Mouse (Mus musculus): ENCODE measurements at regions not wholly inside any gene's neighbourhood (a gene's known extent, or its start where the extent isn't known, plus 50 kb on each side); places are given as distances from the start of the nearest gene placed in this dataset.

DNA sequence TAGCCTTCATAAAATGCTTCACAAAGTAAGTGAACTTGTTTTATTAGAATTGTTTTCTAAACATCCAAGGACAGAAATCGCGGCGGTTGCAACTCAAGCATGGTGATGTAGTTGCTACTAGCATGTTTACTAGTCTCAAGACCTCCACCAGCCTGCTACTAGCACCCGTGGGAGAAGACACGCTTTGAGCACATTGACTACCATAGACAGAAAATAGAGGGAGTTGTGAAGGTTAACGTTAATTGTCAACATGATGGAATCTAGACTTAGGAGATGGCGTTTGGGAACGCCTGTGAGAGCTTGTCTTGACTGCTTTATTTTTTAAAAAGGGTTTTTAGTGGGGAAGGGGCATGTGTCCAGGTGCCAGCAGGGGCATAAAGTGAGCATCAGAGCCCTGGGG, 318.2 kb downstream of the Rps29 start:
- no peak for ATAC-seq (ENCODE audit: low FRiP score, low TSS enrichment)
- Histone ChIP-seq H3K36me3 (ENCODE audit: insufficient read depth, low read length) (no peaks in the 10 kb centered on the region), H3K4me1 (ENCODE audit: insufficient read depth, low read length) (no peaks in the 10 kb centered on the region), H3K9ac (replicated peaks; ENCODE audit: low read length) (no peak overlapping the region), H3K27ac (ENCODE audit: low read length) (no peak overlapping the region), H3K27me3 (ENCODE audit: insufficient read depth, low read length) (no peaks in the 10 kb centered on the region), H3K4me2 (replicated peaks; ENCODE audit: low read depth, low read length) (no peak overlapping the region), H3K4me3 (ENCODE audit: low read length) (no peak overlapping the region), H3K9me3 (ENCODE audit: low read length) (no peaks in the 10 kb centered on the region)
- WGBS, result 94% methylated on average over 8 of the region's 8 CpGs

DNA sequence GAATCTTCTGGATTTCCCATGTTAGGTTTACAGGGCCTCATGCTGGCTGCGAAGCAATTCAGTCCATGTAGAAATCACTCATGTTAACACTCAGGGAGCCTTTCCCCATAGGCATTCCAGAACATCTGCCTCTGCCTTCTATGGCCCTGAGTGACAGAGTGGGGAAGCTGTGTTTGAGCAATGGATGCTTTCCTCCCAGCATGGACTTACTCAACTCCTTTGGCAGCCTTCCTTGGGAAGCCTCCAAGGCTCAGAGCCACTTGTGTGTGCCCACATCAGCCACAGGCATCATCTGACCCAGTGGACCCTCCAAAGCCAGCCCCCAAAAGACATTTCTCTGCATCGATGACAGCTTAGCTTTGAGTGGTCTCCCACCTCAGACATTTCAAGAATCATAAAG, 318.8 kb downstream of the Rps29 start:
- no peaks in the 10 kb centered on the region for H3K4me1 ChIP-seq (ENCODE audit: insufficient read depth, low read length)
- WGBS, result 90% methylated on average over 2 of the region's 2 CpGs
- no peaks in the 10 kb centered on the region for H3K27me3 ChIP-seq (ENCODE audit: insufficient read depth, low read length)
- H3K4me3 ChIP-seq (ENCODE audit: low read length), result no peak overlapping the region
- H3K27ac ChIP-seq (ENCODE audit: low read length), result no peak overlapping the region
- H3K4me2 ChIP-seq (replicated peaks; ENCODE audit: low read depth, low read length), result no peak overlapping the region
- H3K9ac ChIP-seq (replicated peaks; ENCODE audit: low read length), result no peak overlapping the region
- no peak for ATAC-seq (ENCODE audit: low FRiP score, low TSS enrichment)
- H3K36me3 ChIP-seq (ENCODE audit: insufficient read depth, low read length), result no peaks in the 10 kb centered on the region
- no peaks in the 10 kb centered on the region for H3K9me3 ChIP-seq (ENCODE audit: low read length)

DNA sequence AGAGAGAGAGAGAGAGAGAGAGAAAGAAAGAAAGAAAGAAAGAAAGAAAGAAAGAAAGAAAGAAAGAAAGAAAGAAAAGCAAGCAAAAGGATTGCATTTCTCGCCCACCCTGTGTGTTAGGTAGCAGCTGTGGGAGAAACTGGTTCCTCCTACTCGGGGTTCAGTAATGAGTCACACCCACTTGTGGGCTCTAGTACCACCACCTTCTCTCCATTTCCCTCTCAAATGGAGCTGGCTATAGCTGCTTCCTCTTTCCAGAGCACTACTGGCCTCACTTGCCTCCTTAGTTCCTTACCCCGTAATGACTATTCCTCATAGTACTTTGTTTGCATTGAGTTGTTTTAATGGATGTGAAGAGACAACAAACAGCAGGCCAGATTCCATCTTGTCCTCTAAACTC, 323.0 kb downstream of the Rps29 start:
- Histone ChIP-seq H3K4me2 (replicated peaks; ENCODE audit: low read depth, low read length) (no peak overlapping the region), H3K9ac (replicated peaks; ENCODE audit: low read length) (no peak overlapping the region), H3K4me1 (ENCODE audit: insufficient read depth, low read length) (no peaks in the 10 kb centered on the region), H3K9me3 (ENCODE audit: low read length) (no peaks in the 10 kb centered on the region), H3K4me3 (ENCODE audit: low read length) (no peak overlapping the region), H3K27me3 (ENCODE audit: insufficient read depth, low read length) (no peaks in the 10 kb centered on the region), H3K36me3 (ENCODE audit: insufficient read depth, low read length) (no peaks in the 10 kb centered on the region), H3K27ac (ENCODE audit: low read length) (no peak overlapping the region)
- ATAC-seq (ENCODE audit: low FRiP score, low TSS enrichment), result no peak
- 85% methylated on average over 3 of the region's 3 CpGs for whole genome bisulfite sequencing

DNA sequence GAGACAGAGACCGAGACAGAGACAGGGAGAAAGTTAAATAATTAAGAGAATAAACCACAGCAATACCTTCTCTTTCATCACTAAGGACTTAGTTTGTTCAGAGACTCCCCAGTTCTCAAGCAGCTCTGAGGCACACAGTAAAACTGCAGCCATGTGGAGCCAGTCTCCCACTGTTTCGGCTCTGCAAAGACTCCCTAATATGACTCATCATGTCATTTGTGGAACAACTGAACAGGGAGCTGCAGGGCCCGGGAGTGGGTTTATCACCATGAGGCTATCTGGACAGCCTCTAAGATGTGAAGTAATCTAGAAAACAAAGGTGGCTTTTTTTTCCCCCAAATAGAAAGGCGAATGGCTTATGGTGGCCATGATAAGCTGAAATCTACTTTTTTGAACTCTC, 325.1 kb downstream of the Rps29 start:
- Histone ChIP-seq H3K9ac (replicated peaks; ENCODE audit: low read length) (no peak overlapping the region), H3K9me3 (ENCODE audit: low read length) (no peaks in the 10 kb centered on the region), H3K4me3 (ENCODE audit: low read length) (no peak overlapping the region), H3K4me1 (ENCODE audit: insufficient read depth, low read length) (no peaks in the 10 kb centered on the region), H3K27me3 (ENCODE audit: insufficient read depth, low read length) (no peaks in the 10 kb centered on the region), H3K36me3 (ENCODE audit: insufficient read depth, low read length) (no peaks in the 10 kb centered on the region), H3K27ac (ENCODE audit: low read length) (no peak overlapping the region), H3K4me2 (replicated peaks; ENCODE audit: low read depth, low read length) (no peak overlapping the region)
- WGBS, result 75% methylated on average over 3 of the region's 4 CpGs
- ATAC-seq (ENCODE audit: low FRiP score, low TSS enrichment), result no peak

- WGBS, result 56% methylated on average over 3 of the region's 3 CpGs
- H3K36me3 ChIP-seq (ENCODE audit: insufficient read depth, low read length), result no peaks in the 10 kb centered on the region
- no peaks in the 10 kb centered on the region for H3K27me3 ChIP-seq (ENCODE audit: insufficient read depth, low read length)
- H3K9me3 ChIP-seq (ENCODE audit: low read length), result no peaks in the 10 kb centered on the region
- no peak overlapping the region for H3K4me3 ChIP-seq (ENCODE audit: low read length)
- H3K4me1 ChIP-seq (ENCODE audit: insufficient read depth, low read length), result no peaks in the 10 kb centered on the region
- no peak overlapping the region for H3K9ac ChIP-seq (replicated peaks; ENCODE audit: low read length)
- no peak overlapping the region for H3K4me2 ChIP-seq (replicated peaks; ENCODE audit: low read depth, low read length)
- H3K27ac ChIP-seq (ENCODE audit: low read length), result no peak overlapping the region
- ATAC-seq (ENCODE audit: low FRiP score, low TSS enrichment), result no peak
Measured at GRCm38 (mm10) chr12:68829404-68829803, 329.6 kb downstream of the Rps29 start.

DNA sequence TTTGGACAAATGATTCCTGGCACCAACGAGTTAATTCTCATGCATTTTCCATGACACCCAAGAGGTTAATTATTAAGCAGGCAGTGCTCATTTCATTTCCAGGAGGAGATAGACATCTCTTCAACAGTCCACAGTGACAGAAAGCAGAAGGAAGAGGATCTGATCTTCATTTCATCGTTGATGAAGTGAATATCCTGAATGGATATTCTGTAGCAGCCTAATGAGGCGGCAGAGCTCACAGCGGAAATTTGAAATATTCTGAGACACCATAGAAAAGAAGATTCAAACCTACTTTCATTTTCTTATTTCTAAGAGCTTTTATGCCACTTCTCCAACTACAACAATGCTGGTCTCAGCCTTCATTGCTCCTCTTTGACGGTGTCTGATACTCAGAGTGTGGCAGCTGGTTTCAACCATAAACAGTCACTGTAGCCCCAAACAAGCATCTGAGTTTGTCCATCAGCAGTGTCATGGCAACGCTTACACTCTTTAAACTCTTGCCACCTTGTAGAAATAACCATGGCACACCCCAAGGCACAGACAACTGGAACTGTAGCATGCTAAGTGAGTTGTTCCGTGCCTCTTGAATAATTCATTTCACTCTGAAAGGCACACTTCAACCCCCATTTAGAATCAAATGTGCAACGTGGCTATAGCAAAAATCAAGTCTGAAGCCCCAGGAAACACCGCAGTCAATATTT, 331.3 kb downstream of the Rps29 start:
- Histone ChIP-seq H3K4me2 (replicated peaks; ENCODE audit: low read depth, low read length) (no peak overlapping the region), H3K4me1 (ENCODE audit: insufficient read depth, low read length) (no peaks in the 10 kb centered on the region), H3K36me3 (ENCODE audit: insufficient read depth, low read length) (no peaks in the 10 kb centered on the region), H3K4me3 (ENCODE audit: low read length) (no peak overlapping the region), H3K9me3 (ENCODE audit: low read length) (no peaks in the 10 kb centered on the region), H3K27ac (ENCODE audit: low read length) (no peak overlapping the region), H3K9ac (replicated peaks; ENCODE audit: low read length) (no peak overlapping the region), H3K27me3 (ENCODE audit: insufficient read depth, low read length) (no peaks in the 10 kb centered on the region)
- ATAC-seq (ENCODE audit: low FRiP score, low TSS enrichment), result no peak
- 81% methylated on average over 9 of the region's 9 CpGs for WGBS

DNA sequence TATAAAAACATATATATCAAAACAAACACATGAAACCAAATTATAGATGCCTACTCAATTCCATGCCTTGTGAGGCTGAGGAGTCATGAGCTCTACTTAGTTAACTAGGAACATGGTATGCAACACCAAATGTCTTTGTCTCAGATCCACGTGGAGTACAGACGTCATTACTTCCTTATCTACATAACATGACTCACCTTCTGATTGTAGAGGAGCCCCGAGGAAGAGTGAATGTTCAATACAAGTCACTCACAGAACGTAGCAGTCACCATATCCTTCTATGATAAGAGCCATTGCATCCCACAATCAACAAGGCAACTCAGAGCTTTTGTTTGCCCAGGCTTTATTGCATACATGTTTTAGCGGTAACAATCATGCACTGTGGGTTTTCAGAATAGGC, 364.6 kb downstream of the Rps29 start:
- Histone ChIP-seq H3K4me3 (ENCODE audit: low read length) (no peak overlapping the region), H3K9me3 (ENCODE audit: low read length) (no peaks in the 10 kb centered on the region), H3K36me3 (ENCODE audit: insufficient read depth, low read length) (no peaks in the 10 kb centered on the region), H3K4me1 (ENCODE audit: insufficient read depth, low read length) (no peaks in the 10 kb centered on the region), H3K27me3 (ENCODE audit: insufficient read depth, low read length) (no peaks in the 10 kb centered on the region), H3K9ac (replicated peaks; ENCODE audit: low read length) (no peak overlapping the region), H3K4me2 (replicated peaks; ENCODE audit: low read depth, low read length) (no peak overlapping the region), H3K27ac (ENCODE audit: low read length) (no peak overlapping the region)
- WGBS, result 83% methylated on average over 5 of the region's 5 CpGs
- no peak for ATAC-seq (ENCODE audit: low FRiP score, low TSS enrichment)

- no peak for ATAC-seq (ENCODE audit: low FRiP score, low TSS enrichment)
- H3K4me3 ChIP-seq (ENCODE audit: low read length), result no peak overlapping the region
- H3K4me2 ChIP-seq (replicated peaks; ENCODE audit: low read depth, low read length), result no peak overlapping the region
- WGBS, result 84% methylated on average over 4 of the region's 4 CpGs
- H3K9me3 ChIP-seq (ENCODE audit: low read length), result no peaks in the 10 kb centered on the region
- no peak overlapping the region for H3K9ac ChIP-seq (replicated peaks; ENCODE audit: low read length)
- H3K27me3 ChIP-seq (ENCODE audit: insufficient read depth, low read length), result no peaks in the 10 kb centered on the region
- H3K4me1 ChIP-seq (ENCODE audit: insufficient read depth, low read length), result no peaks in the 10 kb centered on the region
- no peaks in the 10 kb centered on the region for H3K36me3 ChIP-seq (ENCODE audit: insufficient read depth, low read length)
- H3K27ac ChIP-seq (ENCODE audit: low read length), result no peak overlapping the region
Measured at GRCm38 (mm10) chr12:68783636-68784035, 375.4 kb downstream of the Rps29 start.

GRCm38 (mm10) chr12:68775503-68775902, 383.5 kb downstream of the Rps29 start:
- Histone ChIP-seq H3K9ac (replicated peaks; ENCODE audit: low read length) (no peak overlapping the region), H3K27me3 (ENCODE audit: insufficient read depth, low read length) (no peaks in the 10 kb centered on the region), H3K9me3 (ENCODE audit: low read length) (no peaks in the 10 kb centered on the region), H3K36me3 (ENCODE audit: insufficient read depth, low read length) (no peaks in the 10 kb centered on the region), H3K4me1 (ENCODE audit: insufficient read depth, low read length) (no peaks in the 10 kb centered on the region), H3K27ac (ENCODE audit: low read length) (no peak overlapping the region), H3K4me3 (ENCODE audit: low read length) (no peak overlapping the region), H3K4me2 (replicated peaks; ENCODE audit: low read depth, low read length) (no peak overlapping the region)
- no peak for ATAC-seq (ENCODE audit: low FRiP score, low TSS enrichment)
- WGBS, result 89% methylated on average over 2 of the region's 2 CpGs

DNA sequence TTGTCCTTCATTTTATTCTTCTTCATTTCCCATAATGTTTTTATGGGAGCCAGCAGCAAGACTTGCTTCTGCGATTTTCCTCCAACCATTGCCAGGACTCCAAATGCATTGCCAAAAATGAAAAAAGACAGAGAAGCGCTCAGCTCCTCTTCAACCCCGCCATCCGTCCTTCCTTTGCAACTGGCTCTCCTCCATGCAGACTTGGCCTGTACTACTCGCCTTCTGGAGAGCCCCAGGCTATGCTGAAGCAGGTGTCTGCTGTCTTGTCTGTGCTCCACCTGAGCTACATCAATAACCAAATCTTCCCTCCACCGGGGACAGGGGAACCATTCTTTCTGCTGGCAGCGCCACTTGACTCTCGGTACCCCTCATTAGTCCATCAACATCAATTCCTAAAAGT, 384.2 kb downstream of the Rps29 start:
- no peaks in the 10 kb centered on the region for H3K36me3 ChIP-seq (ENCODE audit: insufficient read depth, low read length)
- H3K4me3 ChIP-seq (ENCODE audit: low read length), result no peak overlapping the region
- H3K4me2 ChIP-seq (replicated peaks; ENCODE audit: low read depth, low read length), result no peak overlapping the region
- H3K27me3 ChIP-seq (ENCODE audit: insufficient read depth, low read length), result no peaks in the 10 kb centered on the region
- WGBS, result 84% methylated on average over 8 of the region's 8 CpGs
- H3K9ac ChIP-seq (replicated peaks; ENCODE audit: low read length), result no peak overlapping the region
- H3K4me1 ChIP-seq (ENCODE audit: insufficient read depth, low read length), result no peaks in the 10 kb centered on the region
- H3K9me3 ChIP-seq (ENCODE audit: low read length), result no peaks in the 10 kb centered on the region
- no peak overlapping the region for H3K27ac ChIP-seq (ENCODE audit: low read length)
- no peak for ATAC-seq (ENCODE audit: low FRiP score, low TSS enrichment)
